Mouse (Mus musculus): ENCODE data around the gene Rhbdd2. TPM values are rescaled to one million over a fixed set of nuclear protein-coding genes. Genes with fewer than 3 reads are reported as not detected.
A peak's percentile ranks its signal among the peaks of the same experiment; 100 is the strongest.

The Rhbdd2 gene
- total and polyA plus RNA-seq, 3 experiments, result 37.5 to 75.0 (median 46.0) TPM

DNA sequence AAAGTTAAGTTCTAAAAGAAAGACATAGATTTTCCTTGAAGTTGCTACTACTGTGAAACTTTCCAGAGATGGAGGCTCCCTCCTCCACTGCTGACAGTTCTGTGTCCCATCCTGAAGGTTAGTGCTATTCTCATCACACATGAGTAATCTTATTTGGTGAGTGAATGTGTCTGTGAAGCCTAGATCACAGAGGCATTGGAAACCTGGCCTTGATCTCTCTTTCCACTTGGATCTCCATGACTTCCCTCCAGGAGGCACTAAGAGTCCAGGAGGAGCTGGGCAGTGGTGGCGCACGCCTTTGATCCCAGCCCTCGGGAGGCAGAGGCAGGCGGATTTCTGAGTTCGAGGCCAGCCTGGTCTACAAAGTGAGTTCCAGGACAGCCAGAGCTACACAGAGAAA, 49.6 kb downstream of the Rhbdd2 start:
- DNase-seq, result peak; percentile 52

DNA sequence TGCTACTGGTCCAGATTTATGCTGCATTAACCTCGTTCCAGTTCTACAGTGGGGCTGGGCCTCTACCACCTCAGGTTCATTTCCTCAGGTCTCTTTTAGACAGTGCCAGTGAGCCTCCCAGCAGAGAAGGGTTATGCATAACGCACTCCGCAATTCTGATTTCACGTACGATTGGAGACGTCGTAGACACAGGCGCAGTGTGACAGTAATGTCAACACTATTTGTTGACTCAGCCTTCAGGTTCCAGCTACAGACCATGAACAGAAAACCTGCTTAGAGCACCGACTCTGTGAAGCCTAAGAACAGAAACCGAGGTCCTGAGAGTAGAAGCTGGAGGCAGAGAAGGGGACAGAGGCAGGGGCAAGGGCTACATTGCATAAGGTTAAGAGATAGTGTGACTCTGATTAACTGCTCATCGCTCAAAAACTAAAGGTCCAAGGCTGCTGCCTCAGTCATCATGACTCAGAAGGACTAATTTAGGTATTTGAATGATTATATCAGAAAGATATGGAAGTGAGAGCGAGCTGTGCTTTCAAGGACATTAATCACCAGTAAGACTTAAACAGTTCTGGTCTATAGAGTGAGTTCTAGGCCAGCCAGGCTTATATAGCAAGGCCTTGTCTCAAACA, 50.6 kb downstream of the Rhbdd2 start:
- peak; percentile 69 for DNase-seq

DNA sequence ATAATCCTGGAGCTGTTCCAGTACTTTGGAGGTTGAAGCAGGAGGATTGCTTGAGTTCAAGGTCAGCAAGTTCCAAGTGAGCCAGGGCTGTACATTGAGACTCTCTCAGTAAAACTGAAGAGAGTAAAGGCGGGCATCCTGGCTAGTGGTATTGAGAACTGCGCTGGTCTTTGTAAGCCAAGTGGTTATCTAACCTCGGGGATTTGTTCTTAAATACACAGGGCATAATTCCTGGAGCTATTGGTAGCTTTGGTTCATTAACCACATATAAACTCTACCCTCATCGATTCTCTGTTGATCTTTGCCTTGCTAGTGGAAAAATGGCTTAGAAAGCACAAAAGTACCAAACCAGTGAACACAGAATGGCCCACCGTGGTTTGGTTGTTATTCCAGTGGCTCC, 58.0 kb downstream of the Rhbdd2 start:
- no peak for DNase-seq

DNA sequence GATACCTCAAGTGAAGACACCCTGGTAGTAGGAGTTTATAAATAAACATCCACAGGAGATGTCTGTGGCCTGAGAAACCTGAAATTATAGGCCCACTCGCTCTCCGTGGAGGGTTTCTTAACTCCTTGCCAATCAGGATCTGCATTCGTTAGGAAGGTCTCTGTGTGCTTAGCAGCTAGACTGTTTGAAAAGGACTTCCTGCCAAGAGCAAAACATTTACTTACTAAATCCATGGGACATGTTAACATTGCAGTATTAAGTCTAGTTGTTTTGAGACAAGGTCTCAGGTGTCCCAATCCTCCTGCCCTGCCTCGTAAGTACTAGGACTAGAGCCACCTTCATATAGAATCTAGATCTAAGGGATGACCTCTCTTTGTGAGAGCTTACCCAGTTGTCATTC, 58.8 kb downstream of the Rhbdd2 start:
- no peak for DNase-seq

DNA sequence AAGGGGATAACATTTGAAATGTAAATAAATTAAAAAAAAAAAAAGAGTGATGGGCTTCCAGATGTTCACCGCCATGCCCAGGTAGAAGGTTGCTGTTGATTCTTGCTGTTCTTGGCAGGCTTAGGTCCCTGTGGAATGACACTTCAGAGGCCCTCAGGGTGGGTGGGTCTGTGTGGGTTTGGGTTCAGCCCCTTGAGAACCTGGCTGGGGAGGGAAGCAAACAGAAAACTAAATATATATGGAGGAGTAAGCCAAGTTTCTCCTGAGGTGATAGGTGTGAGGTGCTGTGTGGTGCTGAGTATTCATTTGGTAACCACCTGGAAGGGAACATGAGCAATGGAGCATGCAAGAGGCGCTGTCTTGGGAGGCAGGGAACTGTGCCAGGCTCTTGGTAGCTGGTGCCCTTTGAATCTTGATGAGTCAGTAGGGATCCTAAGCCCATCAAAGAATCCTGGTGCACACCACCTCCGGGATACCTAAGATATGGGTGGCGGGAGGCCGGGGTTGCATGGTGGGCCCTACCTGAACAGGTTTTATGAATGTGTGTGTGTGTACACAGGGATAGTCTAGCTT, 60.9 kb downstream of the Rhbdd2 start:
- DNase-seq, result peak; percentile 73

DNA sequence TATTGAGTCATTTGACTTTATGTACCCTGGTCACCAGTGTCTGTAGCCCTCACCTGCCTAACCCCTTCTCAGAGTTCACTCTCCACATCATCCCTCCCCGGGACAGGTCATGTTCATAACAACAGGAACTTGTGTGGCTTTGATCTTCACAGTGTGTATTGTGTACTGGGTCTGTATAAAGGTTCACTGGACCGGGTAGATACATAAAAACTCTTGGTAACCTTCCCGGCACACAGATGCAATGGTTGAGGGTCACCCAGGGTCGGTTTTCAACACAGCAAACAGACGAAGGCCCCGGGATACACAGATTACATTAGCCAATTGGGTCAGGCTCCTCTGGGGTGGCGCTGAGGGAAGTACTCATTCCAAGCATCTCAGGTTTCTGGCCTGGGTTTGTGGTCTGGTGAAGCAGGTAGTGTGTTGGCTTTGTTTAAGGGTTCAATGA, 62.9 kb downstream of the Rhbdd2 start:
- peak; percentile 48 for DNase-seq

Other genes with a start within 250 kb of the Rhbdd2 start
- 10 to 100 TPM; 18.7 to 23.3 TPM for gene Pom121, start 238.1 kb upstream of the Rhbdd2 start, total RNA-seq (2021)
- gene Pom121, start 238.1 kb upstream of the Rhbdd2 start, polyA plus RNA-seq (2012; rRNA removed), result 32.7 and 36.3 TPM in 2 replicates
- gene Hip1, start 87.5 kb upstream of the Rhbdd2 start, total RNA-seq (2021), result 10 to 100 TPM; 17.2 to 26.7 TPM
- gene Hip1, start 87.5 kb upstream of the Rhbdd2 start, polyA plus RNA-seq (2012; rRNA removed), result 19.4 and 20.5 TPM in 2 replicates
- not detected for gene Ccl26, start 69.0 kb upstream of the Rhbdd2 start, total RNA-seq (2021)
- not detected in 2 replicates for gene Ccl26, start 69.0 kb upstream of the Rhbdd2 start, polyA plus RNA-seq (2012; rRNA removed)
- gene Ccl24, start 59.6 kb upstream of the Rhbdd2 start, total RNA-seq (2021), result 1 to 10 TPM; 1.9 to 2.0 TPM
- gene Ccl24, start 59.6 kb upstream of the Rhbdd2 start, polyA plus RNA-seq (2012; rRNA removed), result 0.88 and 2.0 TPM in 2 replicates
- 100 to 1,000 TPM; 265 to 364 TPM for gene Por, start 37.4 kb downstream of the Rhbdd2 start, total RNA-seq (2021)
- gene Por, start 37.4 kb downstream of the Rhbdd2 start, polyA plus RNA-seq (2012; rRNA removed), result 371 and 563 TPM in 2 replicates
- gene Tmem120a, start 111.8 kb downstream of the Rhbdd2 start, total RNA-seq (2021), result 10 to 100 TPM; 40.8 to 80.5 TPM
- gene Tmem120a, start 111.8 kb downstream of the Rhbdd2 start, polyA plus RNA-seq (2012; rRNA removed), result 60.0 and 87.2 TPM in 2 replicates
- under 1 TPM; 0.32 to 0.52 TPM for gene Styxl1, start 145.8 kb downstream of the Rhbdd2 start, total RNA-seq (2021)
- 0.29 and 0.48 TPM in 2 replicates for gene Styxl1, start 145.8 kb downstream of the Rhbdd2 start, polyA plus RNA-seq (2012; rRNA removed)
- 100 to 1,000 TPM; 593 to 606 TPM for gene Mdh2, start 145.9 kb downstream of the Rhbdd2 start, total RNA-seq (2021)
- 1,232 and 1,278 TPM in 2 replicates for gene Mdh2, start 145.9 kb downstream of the Rhbdd2 start, polyA plus RNA-seq (2012; rRNA removed)
- gene Srrm3, start 174.3 kb downstream of the Rhbdd2 start, total RNA-seq (2021), result 1 to 10 TPM; 2.8 to 3.9 TPM
- gene Srrm3, start 174.3 kb downstream of the Rhbdd2 start, polyA plus RNA-seq (2012; rRNA removed), result 3.0 and 3.6 TPM in 2 replicates